Mouse (Mus musculus): ENCODE measurements around the gene B4galnt3. TPM values are rescaled to one million over a fixed set of nuclear protein-coding genes. Genes with fewer than 3 reads are reported as not detected.

The B4galnt3 gene
- polyA plus RNA-seq, 1 experiment from 2014 or later: 0.52 TPM

DNA sequence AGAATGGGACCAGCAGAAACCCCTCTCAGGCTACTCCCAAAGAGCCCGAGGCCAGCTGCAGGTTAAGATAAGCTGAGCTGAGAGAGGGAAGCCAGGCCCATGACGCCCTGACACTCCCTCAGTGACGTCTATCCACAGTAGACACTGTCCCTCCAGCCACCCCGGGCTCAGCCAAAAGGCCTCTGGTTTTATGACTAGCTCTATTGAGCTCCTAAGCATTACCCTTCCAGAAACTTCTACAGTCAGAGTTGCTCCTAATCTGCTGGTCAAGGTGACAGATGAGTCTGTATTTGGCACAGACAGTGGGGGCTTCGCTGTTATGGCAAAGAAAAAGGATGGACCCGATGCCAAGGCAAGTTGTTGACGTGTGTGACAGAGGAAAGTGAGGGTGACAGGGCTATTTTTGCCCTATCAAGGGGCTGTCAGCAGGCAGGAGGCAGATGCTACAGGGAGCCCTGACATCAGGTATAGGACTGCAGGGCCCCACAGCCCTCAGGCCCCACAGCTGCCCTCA lies 119.7 kb downstream of the B4galnt3 start:
- DNase-seq (ENCODE audit: low spot score): no peak
- WGBS: 77% methylated on average over 7 of the region's 7 CpGs
- H3K4me1 ChIP-seq: peaks cover 3% of the 10 kb centered on the region; the same call in 1 of the 2 replicates
- H3K4me3 ChIP-seq: no peak overlapping the region
- no peak overlapping the region for H3K27ac ChIP-seq (replicated peaks)
- H3K36me3 ChIP-seq (replicated peaks): no peaks in the 10 kb centered on the region
- no peaks in the 10 kb centered on the region for H3K27me3 ChIP-seq (replicated peaks; ENCODE audit: low read depth, poor library complexity, severe bottlenecking)
- no peaks in the 10 kb centered on the region for H3K9me3 ChIP-seq

DNA sequence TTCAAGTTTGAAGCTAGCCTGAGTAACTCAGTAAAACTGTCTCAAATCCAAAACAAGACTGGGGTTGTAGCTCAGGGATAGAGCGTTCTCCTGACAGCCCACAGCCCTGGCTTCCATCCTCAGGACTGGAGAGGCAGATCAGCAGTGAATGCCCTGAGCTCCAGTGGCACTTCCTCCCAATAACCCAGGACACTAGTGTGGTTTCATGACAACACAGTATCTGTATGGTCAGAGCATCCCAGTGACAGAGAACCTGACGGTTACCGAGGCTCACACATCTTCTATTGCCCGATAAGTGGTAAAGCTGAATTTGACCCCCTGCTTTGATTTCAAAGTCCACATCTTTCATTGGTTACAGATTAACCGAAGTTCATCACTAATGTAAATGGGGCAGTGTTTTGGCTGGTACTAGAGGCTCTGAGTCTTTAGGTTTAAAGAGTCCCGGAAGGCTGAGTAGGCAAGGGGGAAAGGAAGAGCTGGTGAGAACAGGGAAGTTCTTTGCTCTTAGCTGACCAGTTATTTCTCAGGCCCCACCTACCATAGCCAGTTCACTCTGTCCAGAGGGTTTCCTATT lies 120.2 kb downstream of the B4galnt3 start:
- Histone ChIP-seq H3K36me3 (replicated peaks) (no peaks in the 10 kb centered on the region), H3K9me3 (no peaks in the 10 kb centered on the region), H3K4me3 (no peak overlapping the region), H3K27ac (replicated peaks) (no peak overlapping the region), H3K27me3 (replicated peaks; ENCODE audit: low read depth, poor library complexity, severe bottlenecking) (no peaks in the 10 kb centered on the region), H3K4me1 (peaks cover 3% of the 10 kb centered on the region; the same call in 1 of the 2 replicates)
- DNase-seq (ENCODE audit: low spot score): no peak
- WGBS: 81% methylated on average over 6 of the region's 6 CpGs

DNA sequence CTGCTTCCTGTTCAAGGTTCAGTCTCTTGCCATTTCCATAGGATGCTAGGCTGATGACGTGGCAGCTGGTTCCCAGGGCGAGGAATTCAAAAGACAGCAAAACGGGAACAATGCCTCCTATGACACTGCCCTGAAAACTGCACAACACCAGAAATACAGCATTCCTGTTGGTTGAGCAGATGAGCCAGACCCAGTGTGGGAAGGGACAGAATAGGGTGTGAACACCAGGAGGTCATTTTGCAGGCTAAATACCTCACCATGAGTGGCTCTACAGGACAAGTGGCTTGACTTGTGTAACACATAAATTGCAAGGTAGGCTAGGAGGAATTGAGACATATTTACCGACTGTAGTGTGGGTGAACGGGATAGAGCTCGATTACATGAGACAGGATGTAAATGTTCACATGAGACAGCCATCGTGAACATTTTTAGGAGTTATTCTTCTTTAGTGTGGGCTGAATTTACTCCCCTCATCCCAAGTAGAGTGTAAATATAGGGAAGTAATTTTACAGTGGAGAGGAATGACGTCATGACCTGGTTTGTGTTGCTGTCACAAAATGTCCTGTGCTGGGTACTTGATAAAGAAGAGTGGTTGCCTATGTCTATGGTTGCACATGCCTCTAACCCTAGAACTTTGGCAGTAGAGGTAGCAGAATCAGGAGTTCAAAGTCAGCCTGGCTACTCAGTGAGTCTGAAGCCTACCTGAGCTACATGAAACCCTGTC lies 121.9 kb downstream of the B4galnt3 start:
- H3K27ac ChIP-seq (replicated peaks): no peak overlapping the region
- no peak overlapping the region for H3K4me3 ChIP-seq
- no peaks in the 10 kb centered on the region for H3K36me3 ChIP-seq (replicated peaks)
- WGBS: 86% methylated on average over 8 of the region's 8 CpGs
- no peaks in the 10 kb centered on the region for H3K27me3 ChIP-seq (replicated peaks; ENCODE audit: low read depth, poor library complexity, severe bottlenecking)
- no peaks in the 10 kb centered on the region for H3K9me3 ChIP-seq
- peaks cover 3% of the 10 kb centered on the region; the same call in 1 of the 2 replicates for H3K4me1 ChIP-seq
- no peak for DNase-seq (ENCODE audit: low spot score)

DNA sequence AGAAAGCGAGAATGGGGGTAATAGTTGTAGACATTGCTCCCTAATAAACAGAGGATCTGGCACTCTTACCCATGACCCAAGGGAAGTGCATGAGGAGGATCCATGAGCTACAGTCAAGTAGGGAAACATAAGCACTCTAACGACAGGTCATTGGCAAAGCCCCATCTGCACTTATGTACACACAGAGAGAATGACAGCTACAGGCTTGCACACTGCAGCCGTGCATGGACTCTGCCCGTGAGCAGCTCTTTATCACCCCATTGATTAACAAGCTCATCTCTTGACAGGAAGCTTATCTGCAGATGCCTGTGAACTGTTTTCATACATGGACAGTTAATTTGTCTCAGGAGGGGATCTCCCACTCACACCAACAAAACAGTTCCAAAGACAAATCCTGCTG lies 126.8 kb downstream of the B4galnt3 start:
- WGBS: 81% methylated on average over 4 of the region's 4 CpGs
- DNase-seq (ENCODE audit: low spot score): no peak
- H3K4me1 ChIP-seq: 0 out of 2 replicates have a peak, but pooled peaks cover 3% of the 10 kb centered on the region

DNA sequence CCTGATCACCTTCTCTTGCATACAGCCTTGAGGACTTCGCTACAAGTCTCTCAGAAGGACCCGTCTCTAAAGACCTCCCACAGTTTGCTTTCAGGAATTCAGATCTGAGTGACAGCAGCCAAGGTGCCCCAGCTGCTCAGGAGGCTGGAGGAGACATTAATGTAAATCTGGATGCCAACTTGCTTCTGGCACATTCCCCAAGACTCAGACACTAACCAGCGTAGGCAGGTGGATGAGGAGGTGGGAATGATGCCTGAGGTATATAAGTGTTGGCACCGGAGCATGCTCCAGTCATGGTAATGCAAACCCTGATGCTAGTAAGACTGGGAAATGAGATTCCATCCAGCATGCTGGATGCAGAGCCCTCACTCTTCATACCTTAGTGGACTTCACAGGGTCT lies 129.6 kb downstream of the B4galnt3 start:
- Histone ChIP-seq H3K4me3 (no peak overlapping the region), H3K36me3 (replicated peaks) (no peaks in the 10 kb centered on the region), H3K27me3 (replicated peaks; ENCODE audit: low read depth, poor library complexity, severe bottlenecking) (no peaks in the 10 kb centered on the region), H3K9me3 (no peaks in the 10 kb centered on the region), H3K4me1 (no peaks in the 10 kb centered on the region), H3K27ac (replicated peaks) (no peak overlapping the region)
- 84% methylated on average over 4 of the region's 4 CpGs for WGBS
- DNase-seq (ENCODE audit: low spot score): no peak

More for the DNA sequence above, 126.8 kb downstream of the B4galnt3 start:
- Histone ChIP-seq H3K36me3 (replicated peaks) (no peaks in the 10 kb centered on the region), H3K9me3 (no peaks in the 10 kb centered on the region), H3K27ac (replicated peaks) (no peak overlapping the region), H3K4me3 (no peak overlapping the region), H3K27me3 (replicated peaks; ENCODE audit: low read depth, poor library complexity, severe bottlenecking) (no peaks in the 10 kb centered on the region)

DNA sequence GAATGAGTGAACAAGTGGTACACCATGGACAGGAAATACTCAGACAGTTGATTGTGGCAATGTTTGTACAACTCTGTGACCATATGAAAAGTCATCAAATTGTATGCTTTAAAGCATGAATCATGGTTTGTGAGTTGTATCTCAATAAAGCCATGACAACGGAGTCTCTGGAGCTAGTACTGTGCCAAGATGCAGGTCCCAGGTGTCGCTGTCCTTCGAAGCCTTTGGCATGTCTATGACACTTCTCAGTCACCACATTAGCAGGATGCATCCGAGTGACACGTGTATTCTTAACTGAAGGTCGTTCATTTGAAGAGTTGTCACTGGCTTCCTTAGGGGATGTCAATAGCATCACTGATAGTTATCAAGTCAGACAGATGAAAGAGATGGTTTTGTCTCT lies 131.4 kb downstream of the B4galnt3 start:
- Histone ChIP-seq H3K27ac (replicated peaks) (no peak overlapping the region), H3K9me3 (no peaks in the 10 kb centered on the region), H3K27me3 (replicated peaks; ENCODE audit: low read depth, poor library complexity, severe bottlenecking) (no peaks in the 10 kb centered on the region), H3K4me1 (peaks cover 6% of the 10 kb centered on the region; the same call in 1 of the 2 replicates), H3K36me3 (replicated peaks) (no peaks in the 10 kb centered on the region), H3K4me3 (no peak overlapping the region)
- WGBS: 77% methylated on average over 6 of the region's 6 CpGs
- DNase-seq (ENCODE audit: low spot score): no peak

DNA sequence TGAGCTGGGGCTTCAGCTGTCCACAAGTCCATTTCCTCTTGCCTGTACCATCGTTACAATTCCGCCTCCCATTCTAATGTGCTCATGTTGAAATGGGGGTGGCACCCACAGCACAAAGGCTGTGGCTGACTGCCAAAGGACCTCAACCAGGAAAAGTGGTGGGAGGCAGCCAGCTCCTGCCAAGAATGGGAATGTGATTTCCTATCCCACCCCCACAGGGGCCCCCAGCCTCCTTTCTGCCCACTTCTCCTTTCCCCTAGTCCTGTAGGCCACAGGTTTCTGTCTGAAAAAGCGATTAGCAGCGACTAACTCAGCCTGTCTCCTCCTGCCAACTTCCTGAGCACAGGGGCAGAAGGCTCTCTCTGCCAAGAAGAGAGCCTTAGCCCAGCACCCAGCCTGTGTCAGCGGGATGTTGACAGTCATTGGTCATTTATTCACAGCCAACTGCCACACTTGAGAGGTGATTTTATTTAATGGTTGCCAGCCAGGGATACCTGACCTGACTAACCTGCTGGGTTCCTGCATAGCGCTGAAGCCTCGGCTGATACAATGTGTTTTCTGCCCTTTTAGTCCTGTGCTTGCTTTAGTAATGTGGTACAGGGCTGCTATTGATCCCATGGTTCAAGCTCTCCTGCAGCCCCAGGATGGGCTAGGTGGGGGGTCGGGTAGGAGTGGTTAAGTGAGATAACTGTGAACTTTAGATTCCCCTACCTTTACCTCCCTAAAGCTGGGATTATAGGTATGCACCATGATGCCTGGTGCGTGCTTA lies 135.0 kb downstream of the B4galnt3 start:
- no peak overlapping the region for H3K27ac ChIP-seq (replicated peaks)
- no peaks in the 10 kb centered on the region for H3K9me3 ChIP-seq
- H3K4me1 ChIP-seq: peaks cover 9% of the 10 kb centered on the region
- no peak for DNase-seq (ENCODE audit: low spot score)
- H3K27me3 ChIP-seq (replicated peaks; ENCODE audit: low read depth, poor library complexity, severe bottlenecking): no peaks in the 10 kb centered on the region
- WGBS: 70% methylated on average over 9 of the region's 9 CpGs
- H3K36me3 ChIP-seq (replicated peaks): no peaks in the 10 kb centered on the region
- no peak overlapping the region for H3K4me3 ChIP-seq

DNA sequence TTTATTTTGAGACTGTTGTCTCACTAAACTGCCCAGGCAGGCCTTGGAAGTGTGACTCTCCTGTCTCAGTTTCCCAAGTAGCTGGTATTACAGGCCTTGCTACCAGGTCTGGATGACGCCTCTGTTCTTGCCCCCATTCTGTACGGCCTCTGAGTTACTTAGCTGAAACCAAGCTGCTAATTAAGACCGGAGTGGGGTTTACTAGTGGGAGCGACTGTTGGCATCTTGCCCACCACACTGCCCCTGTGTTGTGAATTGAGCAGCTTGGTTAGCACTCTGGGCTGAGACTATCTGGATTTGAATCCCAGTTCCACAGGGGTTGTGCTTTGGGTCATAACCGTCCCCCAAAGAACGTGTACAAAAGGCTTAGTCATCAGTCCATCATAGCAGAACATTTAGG lies 136.9 kb downstream of the B4galnt3 start:
- DNase-seq (ENCODE audit: low spot score): no peak
- Histone ChIP-seq H3K27me3 (replicated peaks; ENCODE audit: low read depth, poor library complexity, severe bottlenecking) (no peaks in the 10 kb centered on the region), H3K9me3 (no peaks in the 10 kb centered on the region), H3K36me3 (replicated peaks) (no peaks in the 10 kb centered on the region), H3K4me3 (no peak overlapping the region), H3K27ac (replicated peaks) (no peak overlapping the region), H3K4me1 (peaks cover 14% of the 10 kb centered on the region)
- WGBS: 80% methylated on average over 6 of the region's 6 CpGs

DNA sequence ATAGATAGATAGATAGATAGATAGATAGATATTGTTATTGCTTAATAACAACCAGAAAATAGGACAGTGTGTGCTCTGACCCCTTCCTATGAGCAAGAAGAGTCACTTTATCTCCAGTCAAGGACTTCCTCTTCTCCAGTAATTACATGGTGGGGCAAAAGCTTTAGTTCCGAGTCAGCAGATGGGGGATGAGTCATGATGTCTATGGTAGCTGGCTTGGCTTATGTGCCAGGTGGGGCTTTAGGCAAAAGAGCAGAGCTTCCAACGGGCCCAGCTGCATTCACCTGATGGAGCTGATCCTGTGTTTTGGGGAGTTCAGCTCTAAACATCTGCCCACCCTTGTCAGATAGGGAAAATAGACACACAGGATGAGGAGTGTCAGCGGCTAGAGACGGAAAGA lies 138.8 kb downstream of the B4galnt3 start:
- H3K36me3 ChIP-seq (replicated peaks): no peaks in the 10 kb centered on the region
- no peaks in the 10 kb centered on the region for H3K27me3 ChIP-seq (replicated peaks; ENCODE audit: low read depth, poor library complexity, severe bottlenecking)
- 81% methylated on average over 4 of the region's 4 CpGs for WGBS
- H3K4me1 ChIP-seq: peaks cover 16% of the 10 kb centered on the region
- H3K4me3 ChIP-seq: no peak overlapping the region
- no peaks in the 10 kb centered on the region for H3K9me3 ChIP-seq
- DNase-seq (ENCODE audit: low spot score): no peak
- H3K27ac ChIP-seq (replicated peaks): no peak overlapping the region

DNA sequence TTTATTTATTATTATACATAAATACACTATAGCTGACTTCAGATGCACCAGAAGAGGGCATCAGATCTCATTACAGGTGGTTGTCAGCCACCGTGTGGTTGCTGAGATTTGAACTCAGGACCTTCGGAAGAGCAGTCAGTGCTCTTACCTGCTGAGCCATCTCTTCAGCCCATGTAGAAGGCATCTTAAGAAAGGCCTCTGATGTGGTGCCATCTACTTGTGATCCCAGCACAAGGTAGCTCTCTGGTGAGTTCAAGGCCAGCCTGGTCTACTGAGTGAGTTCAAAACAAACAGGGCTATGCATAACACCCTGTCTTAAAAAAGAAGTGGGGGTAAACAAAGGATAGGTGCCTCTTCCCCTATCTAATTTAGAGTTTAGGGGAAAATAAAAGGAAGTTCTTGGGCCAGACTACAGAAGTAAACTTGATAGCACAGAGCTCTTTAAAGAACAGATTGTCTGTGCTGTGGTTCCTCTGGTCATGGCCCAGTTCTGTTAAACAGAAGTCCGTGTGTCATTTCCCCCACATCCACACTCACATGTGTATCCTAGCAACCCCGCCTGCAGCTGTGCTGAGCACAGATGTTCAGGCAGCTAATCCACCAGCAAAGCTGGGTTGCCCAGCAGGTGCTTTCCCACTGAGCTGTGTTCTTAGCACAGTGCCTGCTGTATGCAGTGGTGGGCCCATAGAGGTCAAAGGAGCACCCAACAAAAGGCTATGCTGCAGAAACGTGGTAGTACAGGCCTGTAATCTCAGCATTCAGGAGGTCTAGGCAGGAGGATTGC lies 139.6 kb downstream of the B4galnt3 start:
- Histone ChIP-seq H3K9me3 (no peaks in the 10 kb centered on the region), H3K36me3 (replicated peaks) (no peaks in the 10 kb centered on the region), H3K4me3 (no peak overlapping the region), H3K27ac (replicated peaks) (no peak overlapping the region), H3K4me1 (peaks cover 24% of the 10 kb centered on the region), H3K27me3 (replicated peaks; ENCODE audit: low read depth, poor library complexity, severe bottlenecking) (no peaks in the 10 kb centered on the region)
- no peak for DNase-seq (ENCODE audit: low spot score)
- WGBS: 71% methylated on average over 5 of the region's 5 CpGs
